Mouse (Mus musculus): ENCODE data around the gene Cinp.

DNA sequence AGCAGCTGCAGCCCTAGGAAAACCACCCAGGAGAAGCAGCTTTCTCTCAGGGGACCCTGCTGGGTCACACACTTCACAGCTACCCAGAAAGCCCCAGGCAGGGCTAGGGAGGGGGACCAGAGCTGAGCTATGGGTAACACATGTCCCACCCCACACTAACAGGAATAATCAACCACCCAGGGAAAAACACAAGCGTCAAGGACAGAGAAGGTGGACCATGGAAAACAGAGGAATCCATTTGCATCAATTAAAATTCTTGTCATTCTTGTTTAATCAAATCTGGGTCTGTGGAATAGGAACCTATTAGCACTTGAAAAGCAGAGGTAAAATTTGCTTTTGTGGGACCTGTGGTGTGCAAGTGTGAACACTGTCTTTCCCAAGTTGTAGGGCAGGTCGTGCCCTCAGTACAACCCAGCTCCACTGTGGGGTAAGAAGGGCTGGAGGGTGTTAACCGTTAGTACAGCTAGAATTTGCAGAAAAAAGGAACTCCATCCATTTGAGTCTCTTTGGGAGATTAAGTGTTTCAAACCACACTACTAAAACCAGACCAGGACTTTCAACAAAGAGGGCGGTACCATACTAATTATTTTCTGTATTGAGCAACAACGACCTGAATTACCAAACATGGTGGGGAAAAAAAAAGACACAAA lies 51.6 kb downstream of the Cinp start:
- TF ChIP-seq CTCF (IDR thresholded peaks at IDR 0.05; ENCODE audit: insufficient read depth, low read length) (no peak), POLR2A (IDR thresholded peaks at IDR 0.05; ENCODE audit: borderline replicate concordance, extremely low read depth, low read depth, low read length) (no peak)

Data from lung, adult 2 months (tissue).